Mouse (Mus musculus) lung, embryonic 16.5 days (tissue): Measurements from ENCODE around the gene Map4k5. TPM values are rescaled to one million over a fixed set of nuclear protein-coding genes. Genes with fewer than 3 reads are reported as not detected.

Source experiments
- ATAC-seq: fragments of 200-750 bp; cut with Nextera tagmentation; 2 replicates; pipeline ENCODE4 v1.8.0; 2017; ENCODE audit warnings: low read depth, mild to moderate bottlenecking, moderate library complexity
- H3K27ac ChIP-seq: fragments of 300-500 bp; sonication (generic); 2 replicates; pipeline ENCODE4 v1.5.1; 2014; ENCODE audit warnings: mild to moderate bottlenecking, control low read depth, low read length
- H3K27me3 ChIP-seq: fragments of 300-500 bp; sonication (generic); 2 replicates; pipeline ENCODE4 v1.6.1; 2014; ENCODE audit warnings: low read depth, low read length, mixed read lengths; ENCODE audit not compliant: control insufficient read depth, insufficient read depth
- H3K36me3 ChIP-seq: fragments of 300-500 bp; sonication (generic); 2 replicates; pipeline ENCODE4 v1.6.1; 2014; ENCODE audit warnings: low read length; ENCODE audit not compliant: control insufficient read depth, insufficient read depth
- H3K4me1 ChIP-seq: fragments of 300-500 bp; sonication (generic); replicated peaks from 2 replicates; pipeline ENCODE4 v1.6.1; 2014; ENCODE audit warnings: low read length, mixed read lengths; ENCODE audit not compliant: control insufficient read depth, insufficient read depth
- H3K4me2 ChIP-seq: fragments of 300-500 bp; sonication (generic); 2 replicates; pipeline ENCODE4 v1.6.1; 2014; ENCODE audit warnings: low read depth, low read length, control low read depth
- H3K4me3 ChIP-seq: fragments of 300-500 bp; sonication (generic); 2 replicates; pipeline ENCODE4 v1.5.1; 2014; ENCODE audit warnings: mild to moderate bottlenecking, low read length, control low read depth
- H3K9ac ChIP-seq: fragments of 300-500 bp; sonication (generic); 2 replicates; pipeline ENCODE4 v1.6.1; 2014; ENCODE audit warnings: low read length, control low read depth
- H3K9me3 ChIP-seq: fragments of 300-500 bp; sonication (generic); 2 replicates; pipeline ENCODE4 v1.6.1; 2016; ENCODE audit warnings: low read length; ENCODE audit not compliant: control insufficient read depth
- WGBS: fragments of 180-500 bp; shearing (Covaris S2); extraction: QIAGEN DNeasy Blood & Tissue Kit; methylation state at CpG from one replicate; pipeline ENCODE4 v1.1.7; 2014; 5-methylcytosine and 5-hydroxymethylcytosine counted together
- polyA plus RNA-seq: library from polyadenylated mRNA; unstranded; fragments of >200 nt; fragmentation: Nextera tagmentation; extraction: Ambion mirVana; gene quantifications from 2 replicates; pipeline ENCODE4 v1.2.1, GENCODE M21; 2015

The Map4k5 gene
- polyA plus RNA-seq, 1 experiment from 2014 or later, result 30.8 TPM

DNA sequence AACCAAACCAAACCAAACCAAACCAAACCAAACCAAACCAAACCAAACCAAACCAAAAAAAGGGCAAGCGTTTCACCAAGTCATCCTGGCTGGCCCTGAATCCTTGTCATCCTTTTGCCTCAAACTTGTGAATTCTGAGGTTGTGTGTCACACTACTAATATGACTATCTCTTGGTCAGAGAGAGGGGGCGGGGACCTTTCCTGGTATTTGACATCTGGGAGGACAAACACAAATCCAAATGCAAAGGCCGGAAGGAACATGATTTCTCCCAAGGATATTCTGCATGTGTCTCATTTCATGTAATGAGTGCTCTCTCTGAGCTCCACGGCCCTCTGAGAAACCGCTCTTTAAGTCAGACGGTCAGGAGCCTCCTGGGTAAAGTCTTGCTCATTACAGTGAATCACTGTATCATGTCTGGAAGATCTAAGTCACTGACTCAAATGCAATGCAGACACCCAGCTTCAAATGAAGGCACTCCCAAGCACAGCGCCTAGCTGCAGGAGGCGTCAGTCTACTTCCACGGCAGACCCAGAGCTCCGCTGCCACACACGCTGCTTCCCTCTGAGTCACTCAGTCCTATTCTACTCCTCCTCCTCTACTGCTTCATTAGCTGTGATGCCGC lies 58.9 kb downstream of the Map4k5 start:
- Histone ChIP-seq H3K36me3 (peaks cover 25% of the 10 kb centered on the region), H3K4me1 (no peaks in the 10 kb centered on the region), H3K9me3 (no peaks in the 10 kb centered on the region), H3K4me2 (no peak overlapping the region), H3K4me3 (no peak overlapping the region), H3K27me3 (no peaks in the 10 kb centered on the region), H3K9ac (no peak overlapping the region), H3K27ac (no peak overlapping the region)
- 86% methylated on average over 12 of the region's 12 CpGs for WGBS
- ATAC-seq, result no peak

DNA sequence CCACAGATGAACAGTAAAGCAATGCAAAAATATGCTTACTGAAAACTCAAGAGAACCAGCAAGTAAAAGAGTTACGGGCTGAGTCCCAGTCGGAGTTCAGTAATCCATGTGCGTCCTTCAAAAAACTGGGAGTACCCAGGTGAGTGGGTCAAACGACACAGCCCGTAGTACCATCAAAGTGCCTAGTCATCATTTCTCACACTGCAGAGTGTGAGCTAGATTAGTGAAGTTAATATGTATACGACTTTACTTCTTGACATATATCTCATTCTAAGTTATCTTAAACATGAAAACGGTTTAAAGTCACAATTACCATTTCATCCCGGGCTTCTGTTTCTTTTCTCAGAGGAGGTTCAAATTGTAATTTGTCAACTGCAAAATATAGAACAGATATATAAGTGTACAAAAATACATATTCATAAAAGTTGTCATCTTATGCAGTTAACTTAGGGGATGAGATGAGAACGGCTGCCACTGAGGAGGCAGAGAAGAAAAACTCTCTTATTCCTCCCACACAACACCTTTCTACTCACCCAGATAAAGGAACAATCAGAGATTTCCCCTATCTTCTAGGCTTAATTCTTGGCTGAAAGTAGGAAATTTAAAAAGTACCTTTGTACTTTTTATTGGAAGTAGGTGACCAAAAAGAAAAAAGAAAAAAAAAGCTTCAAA lies 61.6 kb downstream of the Map4k5 start:
- no peak for ATAC-seq
- Histone ChIP-seq H3K4me2 (no peak overlapping the region), H3K27me3 (no peaks in the 10 kb centered on the region), H3K9ac (no peak overlapping the region), H3K4me1 (no peaks in the 10 kb centered on the region), H3K36me3 (peaks cover 35% of the 10 kb centered on the region), H3K9me3 (no peaks in the 10 kb centered on the region), H3K27ac (no peak overlapping the region), H3K4me3 (no peak overlapping the region)
- 87% methylated on average over 9 of the region's 9 CpGs for WGBS

DNA sequence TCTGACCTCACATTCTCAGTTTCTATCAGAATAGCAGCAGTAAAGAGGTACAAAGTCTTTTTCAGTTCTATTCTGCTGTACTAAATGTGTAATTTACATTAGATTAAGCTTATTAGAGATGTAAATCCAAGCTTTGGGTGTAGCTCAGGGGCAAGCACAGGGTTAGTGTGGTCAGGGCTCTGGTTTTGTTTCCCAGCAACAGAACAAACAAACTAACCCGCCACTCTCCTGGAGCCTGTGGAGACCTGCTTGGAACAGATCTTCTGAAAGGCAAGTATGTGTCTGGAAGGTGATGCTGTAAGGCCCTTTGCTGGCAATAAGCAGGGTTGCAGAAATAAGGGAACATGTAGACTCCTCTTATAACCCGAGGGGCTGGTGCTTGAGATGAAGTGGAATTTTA lies 64.8 kb downstream of the Map4k5 start:
- ATAC-seq, result no peak
- H3K36me3 ChIP-seq, result peaks cover 28% of the 10 kb centered on the region
- 48% methylated on average over 2 of the region's 2 CpGs for WGBS
- no peaks in the 10 kb centered on the region for H3K4me1 ChIP-seq
- no peak overlapping the region for H3K4me3 ChIP-seq
- no peak overlapping the region for H3K27ac ChIP-seq
- no peak overlapping the region for H3K4me2 ChIP-seq
- no peaks in the 10 kb centered on the region for H3K27me3 ChIP-seq
- no peaks in the 10 kb centered on the region for H3K9me3 ChIP-seq
- no peak overlapping the region for H3K9ac ChIP-seq

DNA sequence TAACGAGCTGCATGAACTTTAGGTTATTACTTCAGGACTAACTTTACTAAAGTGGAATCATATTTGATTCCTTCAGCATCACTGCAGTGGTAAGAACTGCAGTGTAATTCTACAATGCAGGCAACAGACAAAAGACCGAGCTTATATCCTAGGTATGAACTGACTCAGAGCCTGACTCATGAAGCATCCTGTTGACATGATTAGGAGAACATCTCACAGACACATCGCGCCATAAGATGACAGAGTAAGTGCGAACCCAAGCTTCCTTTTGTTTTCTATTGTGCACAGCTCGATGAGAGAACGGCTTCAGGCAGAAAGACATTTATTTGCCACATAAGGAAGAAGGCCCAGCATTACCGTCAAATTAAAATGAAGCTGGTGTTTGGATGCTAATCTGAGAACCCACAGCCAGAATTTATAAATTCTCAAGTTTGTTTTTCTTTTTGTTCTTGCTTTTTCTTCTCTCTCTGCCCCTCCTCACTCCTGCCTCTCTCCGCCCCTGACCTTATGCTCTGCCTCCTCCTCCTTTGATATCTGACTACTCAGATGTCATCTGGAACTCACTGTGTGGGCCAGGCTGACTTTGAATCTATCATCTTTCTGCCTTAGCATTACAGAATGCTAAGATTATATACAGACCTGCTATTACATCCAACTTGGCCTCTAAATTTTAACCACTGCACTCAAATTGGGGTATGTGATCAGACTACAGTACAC lies 68.0 kb downstream of the Map4k5 start:
- no peak for ATAC-seq
- Histone ChIP-seq H3K4me2 (no peak overlapping the region), H3K36me3 (peaks cover 42% of the 10 kb centered on the region), H3K4me3 (no peak overlapping the region), H3K27ac (no peak overlapping the region), H3K27me3 (no peaks in the 10 kb centered on the region), H3K9me3 (peaks cover 2% of the 10 kb centered on the region; the same call in 1 of the 2 replicates), H3K4me1 (no peaks in the 10 kb centered on the region), H3K9ac (no peak overlapping the region)
- WGBS, result 67% methylated on average over 9 of the region's 9 CpGs

DNA sequence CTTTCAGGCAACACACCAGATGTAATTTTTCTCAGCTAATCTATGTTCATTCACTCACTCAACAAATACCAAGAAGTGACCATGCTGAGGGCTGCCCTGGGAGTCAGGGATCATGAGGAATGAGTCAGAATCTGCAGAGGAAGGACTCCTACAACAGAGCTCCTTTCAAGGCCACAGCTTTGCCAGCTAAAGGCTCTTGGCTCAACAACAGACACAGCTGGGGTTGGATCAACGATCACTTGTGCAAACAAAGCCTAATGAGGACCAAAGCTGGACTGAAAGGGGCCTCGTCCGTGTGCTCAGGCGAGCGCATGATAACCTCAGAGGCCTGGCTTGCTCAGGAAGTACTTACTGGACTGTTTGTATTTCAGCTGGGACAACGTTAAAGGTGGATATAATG lies 78.7 kb downstream of the Map4k5 start:
- WGBS, result 8% methylated on average over 6 of the region's 6 CpGs

DNA sequence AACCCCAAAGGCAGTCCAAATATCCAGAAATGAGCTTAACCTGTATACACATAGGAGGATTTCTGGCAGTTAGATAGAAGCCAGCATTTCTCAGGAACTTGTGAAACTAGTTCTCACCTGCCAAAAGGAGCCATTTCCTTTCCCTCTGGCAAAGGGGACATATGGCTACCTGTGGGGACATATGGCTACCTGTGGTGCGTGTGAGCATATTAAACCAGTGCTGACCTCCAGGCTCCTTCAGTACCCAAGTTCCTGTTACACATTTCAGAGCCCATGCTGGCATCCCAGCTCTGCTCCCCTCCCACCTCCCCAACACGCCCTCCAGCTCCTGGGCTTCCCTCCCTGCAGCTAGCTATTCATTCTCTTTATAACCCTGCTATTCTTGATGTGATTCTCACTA lies 79.4 kb downstream of the Map4k5 start:
- Histone ChIP-seq H3K4me2 (no peak overlapping the region), H3K9ac (no peak overlapping the region), H3K9me3 (no peaks in the 10 kb centered on the region), H3K27me3 (no peaks in the 10 kb centered on the region), H3K27ac (peak overlapping the region; percentile 71), H3K4me1 (peaks cover 19% of the 10 kb centered on the region), H3K36me3 (peaks cover 17% of the 10 kb centered on the region), H3K4me3 (no peak overlapping the region)
- no peak for ATAC-seq
- 78% methylated on average over 2 of the region's 2 CpGs for WGBS

More for the DNA sequence above, 78.7 kb downstream of the Map4k5 start:
- Histone ChIP-seq H3K4me1 (peaks cover 19% of the 10 kb centered on the region), H3K27ac (peak overlapping the region; percentile 71), H3K9me3 (no peaks in the 10 kb centered on the region), H3K27me3 (no peaks in the 10 kb centered on the region), H3K36me3 (peaks cover 18% of the 10 kb centered on the region), H3K4me3 (no peak overlapping the region), H3K4me2 (no peak overlapping the region), H3K9ac (no peak overlapping the region)
- peak; percentile 81 for ATAC-seq

DNA sequence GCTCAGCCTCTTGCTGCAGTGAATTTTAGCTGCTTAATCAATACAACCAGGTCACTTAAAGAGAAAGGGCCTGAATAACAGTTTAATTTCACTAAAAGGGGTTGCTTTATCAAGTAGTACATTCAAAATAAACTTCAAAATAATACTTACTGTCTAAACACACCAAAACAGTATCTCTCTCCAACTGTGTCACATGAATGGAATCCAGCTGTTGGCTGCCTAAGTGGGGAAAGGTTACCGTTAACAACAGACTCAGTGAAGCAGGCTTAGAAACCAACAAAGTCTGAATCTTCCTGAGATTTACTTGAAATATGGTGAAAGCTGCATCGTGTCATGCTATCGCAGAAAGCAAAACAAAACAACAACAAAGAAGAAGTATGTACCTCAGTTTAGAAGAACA lies 80.0 kb downstream of the Map4k5 start:
- peaks cover 14% of the 10 kb centered on the region; the same call in 1 of the 2 replicates for H3K36me3 ChIP-seq
- ATAC-seq, result peak; percentile 59
- 44% methylated on average over 3 of the region's 3 CpGs for WGBS
- H3K4me3 ChIP-seq, result no peak overlapping the region
- H3K27me3 ChIP-seq, result no peaks in the 10 kb centered on the region
- H3K4me2 ChIP-seq, result no peak overlapping the region
- no peaks in the 10 kb centered on the region for H3K9me3 ChIP-seq
- no peak overlapping the region for H3K9ac ChIP-seq
- H3K27ac ChIP-seq, result peak overlapping the region; percentile 56; the same call in 1 of the 2 replicates
- peaks cover 19% of the 10 kb centered on the region for H3K4me1 ChIP-seq

DNA sequence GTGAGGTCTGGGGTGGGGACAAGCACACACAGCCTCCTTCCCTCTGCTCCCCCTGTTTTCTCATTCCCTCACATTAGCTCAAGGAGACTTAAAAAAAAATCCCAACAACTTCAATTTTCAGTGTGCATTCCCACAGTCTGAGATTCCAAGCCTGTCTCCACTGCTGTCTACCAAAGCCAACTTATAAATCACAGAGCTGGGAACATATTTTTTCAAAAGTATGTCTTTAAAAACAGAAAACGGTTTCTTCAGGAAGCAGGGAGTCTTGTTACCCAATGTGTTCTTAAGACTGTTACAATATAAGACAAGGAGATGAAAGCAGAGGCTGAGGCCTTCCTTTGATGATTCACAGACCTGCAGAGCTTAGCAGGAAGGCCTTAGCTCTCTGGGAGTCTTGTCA lies 81.0 kb downstream of the Map4k5 start:
- no peak overlapping the region for H3K4me3 ChIP-seq
- peaks cover 11% of the 10 kb centered on the region; the same call in 1 of the 2 replicates for H3K36me3 ChIP-seq
- no peaks in the 10 kb centered on the region for H3K9me3 ChIP-seq
- H3K4me1 ChIP-seq, result peaks cover 19% of the 10 kb centered on the region
- no peak for ATAC-seq
- no peak overlapping the region for H3K9ac ChIP-seq
- WGBS, result 42% methylated on average over 1 of the region's 1 CpGs
- no peak overlapping the region for H3K4me2 ChIP-seq
- H3K27me3 ChIP-seq, result no peaks in the 10 kb centered on the region
- no peak overlapping the region for H3K27ac ChIP-seq

DNA sequence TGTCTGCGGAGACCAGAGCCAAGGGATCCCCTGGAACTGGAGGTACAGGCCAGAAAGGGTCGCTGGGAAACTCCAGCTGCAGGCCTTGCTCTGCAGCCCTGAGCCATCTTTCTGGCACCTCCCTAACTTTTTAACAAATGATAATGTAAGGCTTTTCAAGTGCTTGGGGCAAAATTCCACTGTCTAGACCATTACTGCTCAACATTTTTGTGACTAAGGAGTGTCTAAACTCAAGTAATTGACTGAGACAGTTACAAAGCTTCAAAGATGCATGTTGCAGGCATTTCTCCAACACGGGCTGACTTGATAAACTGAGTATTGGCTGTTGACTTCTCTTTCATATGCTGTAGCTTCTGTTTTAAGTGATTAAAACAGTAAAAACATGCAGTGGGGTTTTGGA lies 83.6 kb downstream of the Map4k5 start:
- Histone ChIP-seq H3K9me3 (no peaks in the 10 kb centered on the region), H3K9ac (no peak overlapping the region), H3K4me2 (no peak overlapping the region), H3K27me3 (no peaks in the 10 kb centered on the region), H3K36me3 (peaks cover 15% of the 10 kb centered on the region), H3K4me1 (peaks cover 16% of the 10 kb centered on the region), H3K4me3 (no peak overlapping the region), H3K27ac (no peak overlapping the region)
- 62% methylated on average over 3 of the region's 3 CpGs for WGBS
- no peak for ATAC-seq
